Mouse (Mus musculus): ENCODE results near the gene Slc38a9. TPM values are rescaled to one million over a fixed set of nuclear protein-coding genes. Genes with fewer than 3 reads are reported as not detected.
"Not testable (repeated sequence)": the region's sequence is repeated elsewhere in the genome, so short reads cannot be mapped to it uniquely, and the experiment has no call there.

The Slc38a9 gene
- total RNA-seq, 2 experiments from 2014 or later: 10.2 to 26.2 TPM

GRCm38 (mm10) chr13:112678154-112678553 is 17.6 kb downstream of the Slc38a9 start:
- ATAC-seq (replicated peaks; ENCODE audit: poor library complexity, severe bottlenecking): no peak

GRCm38 (mm10) chr13:112683312-112683711 is 22.8 kb downstream of the Slc38a9 start:
- no peak for ATAC-seq (replicated peaks; ENCODE audit: poor library complexity, severe bottlenecking)

GRCm38 (mm10) chr13:112683970-112684369 is 23.4 kb downstream of the Slc38a9 start:
- no peak for ATAC-seq (replicated peaks; ENCODE audit: poor library complexity, severe bottlenecking)

- ATAC-seq (replicated peaks; ENCODE audit: poor library complexity, severe bottlenecking): no peak
Observed at GRCm38 (mm10) chr13:112686155-112686554, 25.6 kb downstream of the Slc38a9 start.

GRCm38 (mm10) chr13:112692870-112693553 is 32.5 kb downstream of the Slc38a9 start:
- no peak for ATAC-seq (replicated peaks; ENCODE audit: poor library complexity, severe bottlenecking)

GRCm38 (mm10) chr13:112695526-112696240 is 35.1 kb downstream of the Slc38a9 start:
- 0 out of 2 replicates have a peak, but pooled peaks have one; percentile 9 for ATAC-seq (replicated peaks; ENCODE audit: poor library complexity, severe bottlenecking)

GRCm38 (mm10) chr13:112701256-112701655 is 40.7 kb downstream of the Slc38a9 start:
- no peak for ATAC-seq (replicated peaks; ENCODE audit: poor library complexity, severe bottlenecking)

GRCm38 (mm10) chr13:112706351-112706750 is 45.8 kb downstream of the Slc38a9 start:
- ATAC-seq (replicated peaks; ENCODE audit: poor library complexity, severe bottlenecking): no peak

GRCm38 (mm10) chr13:112720078-112720736 is 59.7 kb downstream of the Slc38a9 start:
- ATAC-seq (replicated peaks; ENCODE audit: poor library complexity, severe bottlenecking): no peak

- ATAC-seq (replicated peaks; ENCODE audit: poor library complexity, severe bottlenecking): no peak
Observed at GRCm38 (mm10) chr13:112721946-112722729, 61.6 kb downstream of the Slc38a9 start.

GRCm38 (mm10) chr13:112724260-112724659 is 63.7 kb downstream of the Slc38a9 start:
- not testable (repeated sequence) for ATAC-seq (replicated peaks; ENCODE audit: poor library complexity, severe bottlenecking)

- no peak for ATAC-seq (replicated peaks; ENCODE audit: poor library complexity, severe bottlenecking)
Observed at GRCm38 (mm10) chr13:112726002-112726401, 65.5 kb downstream of the Slc38a9 start.

GRCm38 (mm10) chr13:112733311-112733710 is 72.8 kb downstream of the Slc38a9 start:
- ATAC-seq (replicated peaks; ENCODE audit: poor library complexity, severe bottlenecking): no peak

GRCm38 (mm10) chr13:112734906-112735713 is 74.6 kb downstream of the Slc38a9 start:
- ATAC-seq (replicated peaks; ENCODE audit: poor library complexity, severe bottlenecking): peak; percentile 79

GRCm38 (mm10) chr13:112736407-112736806 is 75.9 kb downstream of the Slc38a9 start:
- ATAC-seq (replicated peaks; ENCODE audit: poor library complexity, severe bottlenecking): no peak

- ATAC-seq (replicated peaks; ENCODE audit: poor library complexity, severe bottlenecking): no peak
Observed at GRCm38 (mm10) chr13:112737110-112737509, 76.6 kb downstream of the Slc38a9 start.

- ATAC-seq (replicated peaks; ENCODE audit: poor library complexity, severe bottlenecking): no peak
Observed at GRCm38 (mm10) chr13:112738005-112738404, 77.5 kb downstream of the Slc38a9 start.

GRCm38 (mm10) chr13:112740073-112740472 is 79.5 kb downstream of the Slc38a9 start:
- ATAC-seq (replicated peaks; ENCODE audit: poor library complexity, severe bottlenecking): no peak

- ATAC-seq (replicated peaks; ENCODE audit: poor library complexity, severe bottlenecking): no peak
Observed at GRCm38 (mm10) chr13:112742076-112742830, 81.7 kb downstream of the Slc38a9 start.
